Mouse (Mus musculus) embryonic facial prominence, embryonic 10.5 days (tissue): ENCODE results near the gene Sorbs1. TPM values are rescaled to one million over a fixed set of nuclear protein-coding genes. Genes with fewer than 3 reads are reported as not detected.

Experiments
- DNase-seq: peaks from one replicate; pipeline ENCODE4 v3.0.0-alpha.2; 2017; ENCODE audit warnings: low spot score
- H3K27ac ChIP-seq: fragments of 300-500 bp; sonication (generic); replicated peaks from 2 replicates; pipeline ENCODE4 v1.5.1; 2016; ENCODE audit warnings: mild to moderate bottlenecking
- H3K27me3 ChIP-seq: fragments of 300-500 bp; sonication (generic); replicated peaks from 2 replicates; pipeline ENCODE4 v1.6.1; 2016; ENCODE audit warnings: low read depth, mild to moderate bottlenecking; ENCODE audit not compliant: poor library complexity, severe bottlenecking
- H3K36me3 ChIP-seq: fragments of 300-500 bp; sonication (generic); replicated peaks from 2 replicates; pipeline ENCODE4 v1.6.1; 2016; ENCODE audit warnings: mild to moderate bottlenecking, moderate library complexity
- H3K4me1 ChIP-seq: fragments of 300-500 bp; sonication (generic); 2 replicates; pipeline ENCODE4 v1.6.1; 2016
- H3K4me3 ChIP-seq: fragments of 300-500 bp; sonication (generic); 2 replicates; pipeline ENCODE4 v1.5.1; 2016; ENCODE audit warnings: mild to moderate bottlenecking, moderate library complexity
- H3K9me3 ChIP-seq: fragments of 300-500 bp; sonication (generic); 2 replicates; pipeline ENCODE4 v1.6.1; 2016; ENCODE audit warnings: mild to moderate bottlenecking
- WGBS: fragments of 180-500 bp; shearing (Covaris S2); methylation state at CpG from one replicate; pipeline ENCODE4 v1.1.7; 2016; 5-methylcytosine and 5-hydroxymethylcytosine counted together
- polyA plus RNA-seq: library from polyadenylated mRNA; unstranded; fragments of >200 nt; fragmentation: Nextera tagmentation; extraction: Ambion mirVana; gene quantifications from 2 replicates; pipeline ENCODE4 v1.2.1, GENCODE M21; 2016

The Sorbs1 gene
- polyA plus RNA-seq, 1 experiment from 2014 or later = 40.7 TPM

DNA sequence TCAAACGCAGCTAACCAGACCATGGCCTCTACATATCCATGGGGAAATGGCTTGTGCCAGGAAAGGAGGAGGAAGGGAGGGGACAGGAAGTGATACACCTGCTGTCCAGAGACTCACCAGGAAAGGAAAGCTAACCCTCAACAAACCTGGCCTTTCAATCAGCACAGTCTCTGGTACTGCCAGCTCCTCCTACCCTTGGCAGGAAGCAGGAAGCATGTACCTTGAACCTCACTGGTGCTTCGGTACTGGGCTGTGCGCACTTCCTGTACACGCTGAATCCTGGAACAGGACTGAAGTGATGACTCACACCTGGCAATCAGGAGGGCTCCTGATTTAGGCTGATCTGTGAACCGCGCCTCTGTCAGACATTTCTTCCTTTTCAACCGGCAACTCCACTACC is 206.0 kb downstream of the Sorbs1 start:
- H3K4me1 ChIP-seq = peaks cover 36% of the 10 kb centered on the region
- WGBS = 84% methylated on average over 7 of the region's 7 CpGs

DNA sequence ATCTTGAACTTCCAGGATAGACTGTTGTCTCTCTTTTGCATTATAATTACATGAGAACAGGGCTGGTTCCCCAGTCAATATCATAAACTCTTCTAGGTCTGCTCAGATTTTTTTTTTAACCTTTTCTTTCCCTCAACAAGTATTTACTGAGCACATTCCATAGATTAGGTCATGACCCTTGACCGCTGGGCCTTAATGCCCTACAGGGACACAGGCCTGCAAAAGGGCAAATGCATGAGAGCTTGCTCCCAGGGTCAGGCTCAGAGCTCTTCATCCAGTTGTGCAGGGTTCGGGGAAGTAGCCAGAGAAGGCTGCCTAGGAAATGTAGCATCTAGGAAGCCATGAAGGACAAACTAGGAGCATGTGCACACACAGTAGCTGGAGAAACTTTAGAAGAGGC is 206.9 kb downstream of the Sorbs1 start:
- H3K36me3 ChIP-seq = peaks cover 12% of the 10 kb centered on the region; the same call in 1 of the 2 replicates
- DNase-seq = no peak
- WGBS = 31% methylated on average over 2 of the region's 2 CpGs
- peaks cover 36% of the 10 kb centered on the region for H3K4me1 ChIP-seq
- no peak overlapping the region for H3K4me3 ChIP-seq
- H3K27me3 ChIP-seq = no peaks in the 10 kb centered on the region
- H3K27ac ChIP-seq = no peak overlapping the region
- no peaks in the 10 kb centered on the region for H3K9me3 ChIP-seq

More for the DNA sequence above, 206.0 kb downstream of the Sorbs1 start:
- H3K36me3 ChIP-seq = peaks cover 12% of the 10 kb centered on the region; the same call in 1 of the 2 replicates
- no peak for DNase-seq
- H3K9me3 ChIP-seq = no peaks in the 10 kb centered on the region
- no peak overlapping the region for H3K4me3 ChIP-seq
- H3K27me3 ChIP-seq = no peaks in the 10 kb centered on the region
- no peak overlapping the region for H3K27ac ChIP-seq

DNA sequence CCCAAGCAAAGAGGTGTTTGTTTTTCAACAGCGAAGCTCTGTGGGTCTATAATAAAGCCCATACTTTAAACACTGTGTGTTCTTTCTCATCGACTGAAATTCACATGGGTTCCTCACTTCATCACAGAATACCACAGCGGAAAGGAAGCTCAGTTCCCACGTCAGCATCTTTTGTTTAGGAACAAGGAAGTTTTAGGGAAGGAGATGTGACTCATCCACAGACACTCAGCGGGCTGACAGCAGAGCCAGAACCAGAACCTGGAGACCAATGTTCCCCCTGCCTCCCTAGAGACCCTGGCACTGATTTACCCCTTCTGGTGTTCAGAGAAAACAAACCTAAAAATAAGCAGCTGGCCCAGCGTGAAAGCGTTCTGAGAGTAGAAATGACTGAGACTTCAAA is 208.1 kb downstream of the Sorbs1 start:
- Histone ChIP-seq H3K27ac (no peak overlapping the region), H3K9me3 (no peaks in the 10 kb centered on the region), H3K27me3 (no peaks in the 10 kb centered on the region), H3K4me1 (peaks cover 36% of the 10 kb centered on the region), H3K4me3 (no peak overlapping the region), H3K36me3 (peaks cover 10% of the 10 kb centered on the region; the same call in 1 of the 2 replicates)
- 80% methylated on average over 7 of the region's 7 CpGs for WGBS
- DNase-seq = no peak

DNA sequence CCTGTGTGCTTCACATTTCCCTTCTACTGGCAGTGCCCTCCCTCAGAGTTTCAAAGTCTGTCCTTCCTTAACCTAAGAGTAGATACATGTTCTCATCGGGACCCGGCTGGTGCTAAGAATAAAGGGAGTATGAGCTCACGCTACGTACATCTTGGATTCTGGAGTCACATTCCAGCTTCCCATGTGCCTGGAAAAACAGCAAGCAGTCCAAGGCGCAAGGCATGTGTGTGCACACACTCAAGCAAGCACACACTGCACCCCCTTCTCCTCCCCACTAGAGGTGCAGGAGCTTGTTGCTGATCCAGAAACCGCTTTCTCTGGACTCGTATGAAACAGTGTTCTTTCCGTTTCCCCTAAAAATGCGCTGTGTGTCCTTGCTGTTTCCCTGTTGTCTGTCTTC is 210.7 kb downstream of the Sorbs1 start:
- peaks cover 41% of the 10 kb centered on the region for H3K4me1 ChIP-seq
- WGBS = 77% methylated on average over 9 of the region's 9 CpGs
- no peak overlapping the region for H3K27ac ChIP-seq
- no peak for DNase-seq
- no peaks in the 10 kb centered on the region for H3K27me3 ChIP-seq
- H3K36me3 ChIP-seq = no peaks in the 10 kb centered on the region
- no peaks in the 10 kb centered on the region for H3K9me3 ChIP-seq
- no peak overlapping the region for H3K4me3 ChIP-seq

DNA sequence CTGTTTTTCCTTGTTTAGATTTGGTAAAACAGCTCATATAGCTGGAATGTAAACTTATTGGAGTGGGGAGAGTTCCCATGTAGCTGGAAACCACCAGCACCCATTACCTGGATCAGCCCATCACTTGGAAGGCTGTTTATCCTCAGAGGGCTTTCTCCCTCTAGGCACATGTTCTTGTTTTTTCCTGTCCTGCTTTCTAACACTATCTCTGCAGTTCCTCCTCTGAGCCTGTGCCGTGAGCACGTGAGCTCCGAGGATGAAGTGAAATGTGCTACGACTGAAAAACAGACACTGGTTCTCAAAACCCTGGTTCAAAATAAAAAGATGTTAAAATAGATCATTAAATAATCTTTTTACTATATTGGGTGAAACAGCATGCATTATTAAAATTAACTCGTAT is 211.1 kb downstream of the Sorbs1 start:
- no peaks in the 10 kb centered on the region for H3K9me3 ChIP-seq
- H3K4me1 ChIP-seq = peaks cover 42% of the 10 kb centered on the region
- DNase-seq = no peak
- 83% methylated on average over 5 of the region's 5 CpGs for WGBS
- no peak overlapping the region for H3K27ac ChIP-seq
- no peaks in the 10 kb centered on the region for H3K27me3 ChIP-seq
- no peaks in the 10 kb centered on the region for H3K36me3 ChIP-seq
- H3K4me3 ChIP-seq = no peak overlapping the region

DNA sequence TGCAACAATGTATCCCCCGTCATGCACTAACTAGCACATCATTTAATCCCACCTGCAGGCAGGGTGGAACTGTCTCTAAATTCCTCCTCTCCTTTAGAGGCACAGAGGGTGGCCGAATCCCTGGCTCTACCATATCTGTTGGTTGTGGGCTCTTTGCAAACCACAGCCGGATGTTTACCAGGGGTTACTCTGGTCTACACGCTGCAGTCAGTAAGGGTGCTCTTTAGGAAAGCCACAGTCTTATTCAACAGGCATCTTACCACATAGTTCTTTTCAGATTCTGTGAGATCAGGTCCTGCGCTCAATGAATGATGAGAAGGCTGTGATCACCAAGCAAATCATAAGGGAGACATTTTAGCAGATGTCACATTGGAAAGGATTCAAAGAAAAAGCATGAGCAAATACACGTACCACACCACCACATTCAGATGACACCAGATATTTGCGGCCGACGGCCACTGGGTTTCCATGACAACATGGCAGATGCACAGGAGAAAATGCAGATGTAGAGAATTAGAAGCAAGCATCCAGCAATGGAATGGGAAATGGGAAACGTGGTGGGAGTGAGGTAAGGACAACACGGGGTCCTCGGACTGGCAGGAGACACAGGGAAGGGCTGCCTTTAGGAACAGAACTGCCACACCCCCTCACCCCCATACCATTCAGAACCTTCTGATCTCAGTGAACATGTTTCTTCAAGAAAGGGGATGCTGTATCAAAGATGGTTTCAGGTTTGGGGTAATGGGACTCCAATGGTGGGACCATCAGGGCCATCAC is 213.4 kb downstream of the Sorbs1 start:
- no peak overlapping the region for H3K27ac ChIP-seq
- no peaks in the 10 kb centered on the region for H3K36me3 ChIP-seq
- no peaks in the 10 kb centered on the region for H3K9me3 ChIP-seq
- DNase-seq = no peak
- H3K4me1 ChIP-seq = peaks cover 34% of the 10 kb centered on the region
- no peaks in the 10 kb centered on the region for H3K27me3 ChIP-seq
- 86% methylated on average over 12 of the region's 12 CpGs for WGBS
- no peak overlapping the region for H3K4me3 ChIP-seq

DNA sequence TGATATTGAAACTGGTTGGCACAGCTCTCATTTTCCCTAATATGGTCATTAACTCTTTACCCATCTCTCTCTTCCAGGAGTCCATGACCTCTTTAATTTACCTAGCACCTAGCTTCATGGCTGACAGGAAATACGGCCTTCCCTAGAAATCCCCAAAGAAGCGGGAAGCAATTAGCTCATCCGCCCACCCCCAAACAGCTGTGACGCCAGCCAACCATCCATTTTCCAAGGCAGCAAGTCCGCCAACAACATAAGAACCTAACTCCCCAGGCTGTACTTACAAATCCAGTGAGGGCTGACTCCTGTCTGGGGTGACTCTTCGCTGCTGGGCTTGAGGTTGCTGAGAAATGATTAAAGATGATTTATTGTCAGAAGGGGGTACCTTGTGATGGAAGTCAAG is 214.4 kb downstream of the Sorbs1 start:
- H3K27ac ChIP-seq = no peak overlapping the region
- peaks cover 25% of the 10 kb centered on the region for H3K4me1 ChIP-seq
- 70% methylated on average over 6 of the region's 6 CpGs for WGBS
- H3K4me3 ChIP-seq = no peak overlapping the region
- no peaks in the 10 kb centered on the region for H3K9me3 ChIP-seq
- H3K27me3 ChIP-seq = no peaks in the 10 kb centered on the region
- no peaks in the 10 kb centered on the region for H3K36me3 ChIP-seq
- DNase-seq = no peak

DNA sequence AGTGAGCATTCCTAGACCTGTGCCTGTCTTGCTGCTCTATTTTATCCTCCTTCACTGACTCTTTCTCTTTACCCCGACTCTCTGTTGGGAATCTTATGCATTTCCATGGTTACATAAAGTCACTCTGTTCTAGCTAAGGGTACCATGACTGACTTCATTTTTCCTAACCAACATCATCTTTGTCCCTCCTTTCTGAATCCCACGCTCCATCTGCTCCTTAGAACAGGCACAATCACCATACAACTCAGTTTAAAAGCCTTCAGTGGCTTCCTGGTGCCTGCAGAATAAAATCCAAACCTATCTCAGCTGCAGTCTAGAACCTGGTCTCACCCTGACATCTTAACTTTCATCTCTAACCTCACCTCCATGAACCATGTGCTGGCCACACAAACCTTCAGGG is 215.0 kb downstream of the Sorbs1 start:
- Histone ChIP-seq H3K9me3 (no peaks in the 10 kb centered on the region), H3K4me1 (peaks cover 22% of the 10 kb centered on the region), H3K27me3 (no peaks in the 10 kb centered on the region), H3K27ac (0 out of 2 replicates have a peak overlapping the region, but pooled peaks have one; percentile 40), H3K36me3 (no peaks in the 10 kb centered on the region), H3K4me3 (no peak overlapping the region)
- no peak for DNase-seq
- whole genome bisulfite sequencing = 86% methylated on average over 2 of the region's 2 CpGs

DNA sequence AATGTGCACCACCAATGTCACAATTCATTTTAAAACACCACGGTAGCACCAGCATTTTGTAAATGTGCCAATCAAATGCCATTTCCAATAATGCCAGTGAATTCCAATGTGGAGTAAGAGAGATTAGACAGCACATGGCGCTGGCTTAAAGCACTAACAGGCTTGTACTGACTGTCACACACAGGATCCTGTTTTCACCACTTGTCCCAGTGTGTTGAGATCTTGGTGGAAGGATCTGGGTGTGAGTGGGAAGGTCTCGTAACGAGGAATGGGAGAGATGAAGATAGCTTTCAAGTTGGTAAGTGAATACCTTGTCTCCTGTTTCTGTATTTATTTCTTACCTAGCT is 215.8 kb downstream of the Sorbs1 start:
- no peak overlapping the region for H3K4me3 ChIP-seq
- H3K27me3 ChIP-seq = no peaks in the 10 kb centered on the region
- no peak for DNase-seq
- no peaks in the 10 kb centered on the region for H3K9me3 ChIP-seq
- H3K27ac ChIP-seq = peak overlapping the region; percentile 40; the same call in 1 of the 2 replicates
- 51% methylated on average over 4 of the region's 4 CpGs for WGBS
- H3K36me3 ChIP-seq = no peaks in the 10 kb centered on the region
- H3K4me1 ChIP-seq = peaks cover 18% of the 10 kb centered on the region

DNA sequence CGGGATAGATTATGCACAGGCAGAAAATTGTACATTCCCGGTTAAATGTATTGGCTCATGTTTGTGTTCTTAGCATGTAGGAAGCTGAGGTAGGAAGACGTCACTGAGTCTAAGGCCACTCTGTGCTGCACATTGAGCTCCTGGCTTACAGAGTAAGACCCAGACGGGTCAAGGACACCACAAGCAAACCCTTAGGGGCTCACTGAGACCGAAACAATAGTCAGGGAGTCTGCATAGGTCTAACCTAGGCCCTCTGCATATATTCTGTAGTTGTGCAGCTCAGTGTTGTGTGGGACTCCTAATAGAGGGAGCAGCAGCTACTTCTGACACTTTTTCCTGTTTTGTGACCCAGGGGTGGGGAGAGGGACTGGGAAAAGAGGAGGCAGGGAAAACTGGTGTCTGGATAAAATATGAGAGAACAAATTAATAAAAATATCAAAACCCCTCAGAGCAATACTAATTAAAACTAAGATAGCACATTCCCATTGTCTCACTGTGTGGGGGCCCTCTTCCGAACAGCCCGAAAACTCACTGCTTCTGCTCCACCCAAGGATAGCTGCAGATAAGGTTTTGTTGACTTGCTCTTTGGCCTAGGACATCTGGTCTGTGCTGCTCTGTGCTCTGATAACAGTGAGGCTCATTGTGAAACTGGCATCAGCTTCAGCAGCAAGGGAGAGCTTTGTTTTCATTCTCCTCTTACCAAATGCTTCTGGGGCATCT is 216.3 kb downstream of the Sorbs1 start:
- 54% methylated on average over 7 of the region's 7 CpGs for WGBS
- Histone ChIP-seq H3K4me3 (no peak overlapping the region), H3K4me1 (peaks cover 18% of the 10 kb centered on the region), H3K36me3 (no peaks in the 10 kb centered on the region), H3K9me3 (no peaks in the 10 kb centered on the region), H3K27ac (peak overlapping the region; percentile 40; the same call in 1 of the 2 replicates), H3K27me3 (no peaks in the 10 kb centered on the region)
- no peak for DNase-seq

DNA sequence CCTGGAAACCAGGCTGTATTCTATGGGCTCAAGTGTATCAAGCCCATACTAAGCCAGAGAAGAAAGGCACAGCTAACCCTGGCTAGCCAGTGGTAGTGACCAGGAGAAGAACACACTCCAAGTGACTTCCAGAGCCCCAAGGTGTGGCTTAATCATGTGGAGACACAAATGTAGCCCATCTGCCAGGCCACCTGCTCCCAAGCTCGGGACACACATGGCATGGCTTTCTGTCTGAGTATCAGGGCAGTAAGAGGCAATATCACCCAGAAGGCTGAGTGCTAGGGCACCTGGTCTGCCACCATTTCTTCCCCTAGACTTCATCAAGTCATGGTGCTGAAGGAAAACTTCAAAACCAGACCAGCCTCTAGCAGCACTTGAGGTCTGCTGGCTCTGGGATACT is 219.3 kb downstream of the Sorbs1 start:
- no peak overlapping the region for H3K27ac ChIP-seq

DNA sequence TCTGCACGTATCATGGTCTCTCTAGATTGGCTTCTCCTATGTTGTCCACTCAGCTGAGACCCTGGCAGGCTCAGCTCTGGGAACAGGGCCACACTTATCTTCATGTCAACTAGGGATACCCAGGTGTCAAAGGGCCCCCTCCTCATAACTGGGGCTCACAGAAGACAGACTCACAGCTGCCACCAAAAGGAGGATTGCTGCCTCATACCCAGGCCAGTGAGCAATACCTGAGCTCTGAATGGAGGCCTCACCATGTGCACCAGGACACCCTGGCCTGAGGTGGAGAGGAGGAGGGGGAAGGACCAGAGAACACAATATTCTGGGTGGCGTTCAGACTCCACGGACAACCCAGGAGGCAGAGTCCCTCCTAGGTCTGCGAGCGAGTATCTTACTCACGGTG is 219.8 kb downstream of the Sorbs1 start:
- H3K9me3 ChIP-seq = no peaks in the 10 kb centered on the region
- H3K27me3 ChIP-seq = no peaks in the 10 kb centered on the region
- no peaks in the 10 kb centered on the region for H3K36me3 ChIP-seq
- WGBS = 97% methylated on average over 6 of the region's 6 CpGs
- no peak overlapping the region for H3K4me3 ChIP-seq
- peaks cover 13% of the 10 kb centered on the region for H3K4me1 ChIP-seq
- no peak overlapping the region for H3K27ac ChIP-seq
- DNase-seq = no peak

More for the DNA sequence above, 219.3 kb downstream of the Sorbs1 start:
- Histone ChIP-seq H3K4me1 (peaks cover 16% of the 10 kb centered on the region), H3K27me3 (no peaks in the 10 kb centered on the region), H3K9me3 (no peaks in the 10 kb centered on the region), H3K36me3 (no peaks in the 10 kb centered on the region), H3K4me3 (no peak overlapping the region)
- 83% methylated on average over 1 of the region's 1 CpGs for WGBS
- no peak for DNase-seq
